Comparison of ENCODE assay signal across 8 mouse cellular contexts in genomic region chr12:99391942-99392880, GRCm38 (mm10).
DNase-seq lines count a peak whose midpoint lies in the region; ATAC-seq and TF ChIP-seq lines count a peak whose summit lies in the region.

No protein-coding gene starts in this region.

- peak; percentile 98 to 99 for DNase-seq in gastrocnemius, adult 8-10 months (ENCODE audit: low spot score in 2 of 2)
- peak; percentile 92 for DNase-seq in hindlimb bud, embryonic 11.5 days (ENCODE audit: extremely low spot score, low read depth, low spot score)
- DNase-seq in left cerebral cortex, adult 8-10 months (ENCODE audit: low spot score in 2 of 2) = peak; percentile 97 to 100
- peak; percentile 99 to 100 for DNase-seq in right cerebral cortex, postnatal 10 days (ENCODE audit: low spot score in 2 of 2)
- DNase-seq in urinary bladder, postnatal 25 days (ENCODE audit: low spot score) = peak; percentile 99

- H3K9me3 ChIP-seq in megakaryocyte, embryonic 14.5 days = no peaks in the 10 kb centered on the region

- ATAC-seq in activated CD4-positive, CD25-positive, alpha-beta regulatory T cell, adult 4 months = peak; percentile 75

- H3K4me1 ChIP-seq in cortical plate, adult 2 months (ENCODE audit: control insufficient read depth, insufficient read depth, low read length) = no peaks in the 10 kb centered on the region
- peaks cover 45% of the 10 kb centered on the region for H3K4me1 ChIP-seq in megakaryocyte, embryonic 14.5 days

- H3K36me3 ChIP-seq in megakaryocyte, embryonic 14.5 days (replicated peaks; ENCODE audit: low read length) = peaks cover 14% of the 10 kb centered on the region

- no peak for TF ChIP-seq CTCF in cortical plate, adult 2 months (IDR thresholded peaks at IDR 0.05; ENCODE audit: extremely low read depth, insufficient read depth, low read length)

- peak overlapping the region; percentile 58 for H3K4me3 ChIP-seq in cortical plate, adult 2 months (ENCODE audit: insufficient read depth, low read length)
- peak overlapping the region; percentile 98 for H3K4me3 ChIP-seq in megakaryocyte, embryonic 14.5 days (replicated peaks)

- H3K27ac ChIP-seq in cortical plate, adult 2 months (ENCODE audit: insufficient read depth, low read length) = peak overlapping the region; percentile 20; the same call in 1 of the 2 replicates

- no peaks in the 10 kb centered on the region for H3K27me3 ChIP-seq in megakaryocyte, embryonic 14.5 days (replicated peaks)

- peak; percentile 48; the same call in 1 of the 2 replicates for TF ChIP-seq POLR2A in cortical plate, adult 2 months (IDR thresholded peaks at IDR 0.05; ENCODE audit: extremely low read depth, insufficient read depth, low read length)

Comparison
In these comparisons a context has a peak if more than half of its experiments do, and no peak if none do; other contexts are left out.
1. Peak in every context shown above with its lines: DNase-seq, ATAC-seq, H3K4me3 ChIP-seq and H3K27ac ChIP-seq.